Mouse (Mus musculus): ENCODE measurements around the gene Hoxa3. TPM values are rescaled to one million over a fixed set of nuclear protein-coding genes. Genes with fewer than 3 reads are reported as not detected.

Hoxa3 gene
- polyA plus RNA-seq, 1 experiment from 2014 or later, result not detected

DNA sequence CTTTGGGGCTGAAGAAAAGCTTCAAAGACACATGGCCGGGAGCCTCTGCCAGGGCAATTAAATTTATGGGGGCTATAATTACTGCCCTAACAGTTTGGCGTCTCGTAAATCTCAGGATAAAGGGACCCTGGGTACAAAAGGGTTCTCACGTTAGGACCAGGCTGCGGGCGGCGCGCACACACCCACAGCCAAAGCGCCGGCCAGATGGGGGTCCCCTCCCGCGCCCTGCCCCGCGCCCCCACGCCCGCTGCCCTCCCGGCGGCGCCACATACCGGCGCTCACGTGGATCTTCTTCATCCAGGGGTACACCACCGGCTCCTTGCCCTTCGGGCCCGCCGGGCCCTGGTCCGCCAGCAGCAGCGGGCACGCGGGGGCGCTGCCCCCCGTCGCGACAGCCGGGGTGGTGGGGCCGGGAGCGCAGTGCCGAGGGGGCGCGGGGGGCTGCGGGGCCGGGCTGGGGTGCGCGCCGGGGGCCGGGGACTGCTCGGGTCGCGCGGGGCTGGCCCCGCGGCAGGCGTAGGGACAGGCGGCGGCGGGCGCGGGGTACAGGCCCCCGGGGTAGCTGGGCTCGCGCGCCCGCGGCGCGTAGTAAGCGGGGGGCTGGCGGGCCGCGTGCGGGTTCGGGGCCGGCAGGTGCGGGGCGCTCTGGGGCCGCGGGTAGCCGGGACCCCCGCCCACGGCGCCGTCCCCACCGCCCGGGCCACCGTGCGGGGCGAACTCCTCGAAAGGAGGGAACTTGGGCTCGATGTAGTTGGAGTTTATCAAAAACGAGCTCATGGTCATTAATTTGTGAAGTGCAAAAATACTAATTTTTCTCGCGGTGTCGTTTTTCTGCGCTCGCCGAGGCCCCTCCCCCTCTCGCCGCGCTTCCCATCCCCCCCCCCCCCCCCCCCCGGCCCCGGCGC is 22.0 kb downstream of the Hoxa3 start, which contains the start of gene Hoxa4:
TSS of gene Hoxa4 (minus strand) at position 848 of the 905 bp plus-strand sequence.
- Histone ChIP-seq H3K4me2 (ENCODE audit: low read length) (peak within 1 kb of the TSS; percentile 54), H3K36me3 (ENCODE audit: control insufficient read depth, insufficient read depth) (no peaks in the 10 kb centered on the region), H3K4me1 (replicated peaks; ENCODE audit: control insufficient read depth, insufficient read depth, low read length) (peaks cover 5% of the 10 kb centered on the region), H3K27me3 (replicated peaks; ENCODE audit: control insufficient read depth, insufficient read depth, low read length) (peaks cover 94% of the 10 kb centered on the region), H3K4me3 (replicated peaks; ENCODE audit: low read length) (peak within 1 kb of the TSS; percentile 35), H3K9ac (replicated peaks; ENCODE audit: low read depth, low read length) (no peak within 1 kb of the TSS), H3K9me3 (ENCODE audit: control insufficient read depth, low read length) (no peaks in the 10 kb centered on the region; the same call in 1 of the 2 replicates), H3K27ac (ENCODE audit: low read length) (no peak within 1 kb of the TSS)
- WGBS, result under 1% methylated on average over 70 of the region's 102 CpGs
- peak; percentile 12; the same call in 1 of the 2 replicates for ATAC-seq

DNA sequence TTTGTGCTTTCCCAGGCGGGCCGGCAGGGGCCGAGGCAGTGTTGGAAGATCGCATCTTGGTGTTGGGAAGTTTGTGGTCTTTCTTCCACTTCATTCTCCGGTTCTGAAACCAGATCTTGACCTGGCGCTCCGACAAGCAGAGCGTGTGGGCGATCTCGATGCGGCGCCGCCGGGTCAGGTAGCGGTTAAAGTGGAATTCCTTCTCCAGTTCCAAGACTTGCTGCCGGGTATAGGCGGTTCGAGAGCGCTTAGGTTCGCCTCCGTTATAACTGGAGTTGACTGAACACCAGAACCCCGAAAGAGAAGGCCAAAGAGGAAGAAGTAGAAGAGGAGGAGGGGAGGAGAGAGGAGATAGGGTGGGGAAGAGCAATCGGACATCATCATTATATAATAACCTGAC is 22.7 kb downstream of the Hoxa3 start:
- peaks cover 5% of the 10 kb centered on the region for H3K4me1 ChIP-seq (replicated peaks; ENCODE audit: control insufficient read depth, insufficient read depth, low read length)
- no peaks in the 10 kb centered on the region for H3K36me3 ChIP-seq (ENCODE audit: control insufficient read depth, insufficient read depth)
- H3K27me3 ChIP-seq (replicated peaks; ENCODE audit: control insufficient read depth, insufficient read depth, low read length), result peaks cover 95% of the 10 kb centered on the region
- H3K4me3 ChIP-seq (replicated peaks; ENCODE audit: low read length), result no peak overlapping the region
- no peak overlapping the region for H3K27ac ChIP-seq (ENCODE audit: low read length)
- no peaks in the 10 kb centered on the region; the same call in 1 of the 2 replicates for H3K9me3 ChIP-seq (ENCODE audit: control insufficient read depth, low read length)
- no peak overlapping the region for H3K4me2 ChIP-seq (ENCODE audit: low read length)
- H3K9ac ChIP-seq (replicated peaks; ENCODE audit: low read depth, low read length), result no peak overlapping the region
- WGBS, result 2% methylated on average over 23 of the region's 23 CpGs
- ATAC-seq, result no peak

DNA sequence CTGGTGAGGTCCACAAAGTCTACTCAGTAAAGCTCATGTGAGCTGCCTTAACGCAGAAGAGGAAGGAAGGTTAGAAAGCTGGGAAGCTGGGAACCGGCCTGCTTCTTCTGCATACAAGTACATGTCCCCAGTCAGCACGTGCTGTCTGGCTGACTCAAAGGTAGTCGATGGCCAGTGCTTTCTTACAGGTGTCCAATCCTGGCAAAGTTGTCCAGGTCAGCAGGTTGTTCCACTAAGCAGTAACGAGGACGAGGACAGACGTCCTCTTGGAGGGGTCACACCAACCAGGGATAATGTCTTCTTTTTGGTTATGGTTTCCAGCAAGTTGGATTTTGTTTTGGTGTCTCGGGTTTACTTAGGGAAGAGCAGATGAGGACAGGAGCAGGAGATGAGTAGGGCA is 23.2 kb downstream of the Hoxa3 start:
- H3K4me2 ChIP-seq (ENCODE audit: low read length), result no peak overlapping the region
- no peak overlapping the region for H3K9ac ChIP-seq (replicated peaks; ENCODE audit: low read depth, low read length)
- H3K4me3 ChIP-seq (replicated peaks; ENCODE audit: low read length), result no peak overlapping the region
- WGBS, result 4% methylated on average over 8 of the region's 8 CpGs
- no peaks in the 10 kb centered on the region; the same call in 1 of the 2 replicates for H3K9me3 ChIP-seq (ENCODE audit: control insufficient read depth, low read length)
- no peaks in the 10 kb centered on the region for H3K36me3 ChIP-seq (ENCODE audit: control insufficient read depth, insufficient read depth)
- no peak overlapping the region for H3K27ac ChIP-seq (ENCODE audit: low read length)
- H3K27me3 ChIP-seq (replicated peaks; ENCODE audit: control insufficient read depth, insufficient read depth, low read length), result peaks cover 95% of the 10 kb centered on the region
- ATAC-seq, result no peak
- H3K4me1 ChIP-seq (replicated peaks; ENCODE audit: control insufficient read depth, insufficient read depth, low read length), result peaks cover 5% of the 10 kb centered on the region

DNA sequence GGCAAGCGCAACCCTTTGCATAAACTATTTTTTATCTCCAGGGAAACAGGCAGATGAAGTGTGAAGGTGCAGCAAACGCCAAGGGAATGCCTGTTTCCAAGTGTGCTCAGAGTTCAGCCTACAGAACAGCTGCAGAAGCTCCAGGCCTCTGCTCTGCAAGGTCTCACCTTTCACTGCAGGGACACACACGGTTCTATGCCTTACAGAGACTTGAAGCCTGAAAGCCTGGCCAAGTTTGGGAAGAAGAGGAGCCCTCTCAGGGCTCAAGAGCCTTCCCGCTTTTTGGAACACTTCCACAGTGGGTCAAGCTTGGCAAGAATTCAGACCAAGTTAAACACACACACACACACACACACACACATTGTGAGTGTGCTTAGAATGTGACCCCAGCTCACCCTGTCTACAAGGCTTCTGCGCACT is 24.0 kb downstream of the Hoxa3 start:
- Histone ChIP-seq H3K27me3 (replicated peaks; ENCODE audit: control insufficient read depth, insufficient read depth, low read length) (peaks cover 95% of the 10 kb centered on the region), H3K4me2 (ENCODE audit: low read length) (no peak overlapping the region), H3K27ac (ENCODE audit: low read length) (no peak overlapping the region)

DNA sequence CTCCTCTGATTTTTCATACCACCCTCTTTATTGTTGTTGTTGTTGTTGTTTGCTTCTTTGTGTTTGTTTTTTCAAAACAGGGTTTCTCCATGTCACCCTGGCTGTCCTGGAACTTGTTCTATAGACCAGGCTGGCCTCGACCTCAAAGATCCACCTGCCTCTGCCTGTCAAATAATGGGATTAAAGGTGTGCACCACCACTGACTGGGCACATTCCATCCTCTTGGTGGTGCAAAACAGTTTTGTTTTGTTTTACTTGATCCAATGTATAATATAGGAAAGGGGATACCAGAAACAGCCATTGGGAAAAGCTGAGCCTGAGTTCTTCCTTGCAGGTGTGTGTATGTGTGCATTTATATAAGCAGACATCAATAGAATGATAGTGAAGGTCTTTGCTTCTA is 26.6 kb downstream of the Hoxa3 start:
- peaks cover 98% of the 10 kb centered on the region for H3K27me3 ChIP-seq (replicated peaks; ENCODE audit: control insufficient read depth, insufficient read depth, low read length)
- 11% methylated on average over 1 of the region's 1 CpGs for WGBS
- ATAC-seq, result no peak

More for the DNA sequence above, 24.0 kb downstream of the Hoxa3 start:
- H3K4me3 ChIP-seq (replicated peaks; ENCODE audit: low read length), result no peak overlapping the region
- no peak overlapping the region for H3K9ac ChIP-seq (replicated peaks; ENCODE audit: low read depth, low read length)
- H3K36me3 ChIP-seq (ENCODE audit: control insufficient read depth, insufficient read depth), result no peaks in the 10 kb centered on the region
- peaks cover 5% of the 10 kb centered on the region for H3K4me1 ChIP-seq (replicated peaks; ENCODE audit: control insufficient read depth, insufficient read depth, low read length)
- no peak for ATAC-seq
- no peaks in the 10 kb centered on the region; the same call in 1 of the 2 replicates for H3K9me3 ChIP-seq (ENCODE audit: control insufficient read depth, low read length)
- 10% methylated on average over 5 of the region's 5 CpGs for WGBS

DNA sequence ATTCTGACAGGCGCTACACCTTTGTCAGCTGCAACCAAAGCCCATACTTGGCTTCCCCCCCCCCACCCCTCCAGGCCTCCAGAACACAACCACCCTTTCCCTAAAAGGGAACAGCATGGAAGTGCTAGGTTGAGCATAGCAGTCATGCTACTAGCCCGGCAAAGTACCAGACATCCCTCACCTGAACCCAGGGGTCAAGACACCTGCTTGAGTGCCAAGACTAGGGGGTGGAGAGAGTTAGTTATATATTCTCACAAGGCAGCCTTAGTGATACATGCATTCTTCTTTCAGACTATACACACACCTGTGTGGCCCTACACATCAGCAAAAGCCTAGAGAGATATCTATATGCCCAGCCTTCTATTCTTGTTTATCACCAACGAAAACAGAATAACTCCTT is 27.3 kb downstream of the Hoxa3 start:
- H3K4me1 ChIP-seq (replicated peaks; ENCODE audit: control insufficient read depth, insufficient read depth, low read length), result no peaks in the 10 kb centered on the region; the same call in 1 of the 2 replicates
- ATAC-seq, result no peak
- H3K27ac ChIP-seq (ENCODE audit: low read length), result no peak overlapping the region
- no peaks in the 10 kb centered on the region; the same call in 1 of the 2 replicates for H3K9me3 ChIP-seq (ENCODE audit: control insufficient read depth, low read length)
- no peak overlapping the region for H3K9ac ChIP-seq (replicated peaks; ENCODE audit: low read depth, low read length)
- 5% methylated on average over 3 of the region's 3 CpGs for WGBS
- no peak overlapping the region for H3K4me3 ChIP-seq (replicated peaks; ENCODE audit: low read length)
- no peaks in the 10 kb centered on the region for H3K36me3 ChIP-seq (ENCODE audit: control insufficient read depth, insufficient read depth)
- no peak overlapping the region for H3K4me2 ChIP-seq (ENCODE audit: low read length)
- peaks cover 98% of the 10 kb centered on the region for H3K27me3 ChIP-seq (replicated peaks; ENCODE audit: control insufficient read depth, insufficient read depth, low read length)

More for the DNA sequence above, 26.6 kb downstream of the Hoxa3 start:
- Histone ChIP-seq H3K4me3 (replicated peaks; ENCODE audit: low read length) (no peak overlapping the region), H3K9ac (replicated peaks; ENCODE audit: low read depth, low read length) (no peak overlapping the region), H3K4me2 (ENCODE audit: low read length) (no peak overlapping the region), H3K27ac (ENCODE audit: low read length) (no peak overlapping the region), H3K36me3 (ENCODE audit: control insufficient read depth, insufficient read depth) (no peaks in the 10 kb centered on the region), H3K4me1 (replicated peaks; ENCODE audit: control insufficient read depth, insufficient read depth, low read length) (no peaks in the 10 kb centered on the region; the same call in none of the 2 replicates), H3K9me3 (ENCODE audit: control insufficient read depth, low read length) (no peaks in the 10 kb centered on the region; the same call in 1 of the 2 replicates)

DNA sequence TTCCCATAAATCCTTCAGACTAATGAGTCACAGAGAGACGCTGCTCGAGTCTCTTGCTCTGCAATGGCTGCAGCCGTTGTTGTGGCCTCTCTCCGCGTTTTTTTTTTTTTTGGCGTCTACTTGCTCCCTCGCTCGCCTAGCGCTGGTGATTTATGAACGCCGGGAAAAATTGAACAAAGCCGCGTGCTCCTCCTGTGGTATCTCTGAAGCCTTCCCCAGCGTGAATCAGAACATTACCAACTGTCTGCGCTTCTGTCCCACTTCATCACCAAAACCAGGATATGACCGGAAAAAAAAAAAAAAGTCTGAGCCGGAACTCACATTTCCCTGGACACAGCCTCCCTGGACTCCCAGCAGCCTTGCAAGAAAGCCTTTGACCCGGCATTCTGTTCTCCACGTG is 27.9 kb downstream of the Hoxa3 start:
- Histone ChIP-seq H3K4me2 (ENCODE audit: low read length) (no peak overlapping the region), H3K9ac (replicated peaks; ENCODE audit: low read depth, low read length) (no peak overlapping the region)

DNA sequence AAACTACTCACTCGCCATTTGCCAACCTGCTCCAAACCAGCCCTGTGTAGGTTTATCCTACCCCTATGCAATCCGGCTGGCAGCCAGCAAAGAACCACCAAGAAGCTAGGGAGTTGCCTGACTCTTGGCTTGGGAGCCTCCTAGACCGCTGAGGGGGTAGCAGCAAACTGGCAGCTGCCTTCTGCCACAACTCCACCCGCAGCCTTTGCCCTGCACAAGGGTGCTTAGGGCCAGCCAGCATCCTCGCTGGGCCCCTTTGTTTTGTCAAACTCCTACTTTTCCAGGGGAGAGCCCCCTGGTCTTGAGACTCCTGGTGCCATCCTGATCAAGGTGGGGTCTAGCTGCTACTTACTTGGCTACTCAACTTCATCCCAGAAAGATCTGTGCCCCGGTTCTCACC is 28.5 kb downstream of the Hoxa3 start:
- WGBS, result 1% methylated on average over 6 of the region's 6 CpGs
- Histone ChIP-seq H3K9ac (replicated peaks; ENCODE audit: low read depth, low read length) (no peak overlapping the region), H3K4me3 (replicated peaks; ENCODE audit: low read length) (no peak overlapping the region)

More for the DNA sequence above, 27.9 kb downstream of the Hoxa3 start:
- ATAC-seq, result no peak
- WGBS, result under 1% methylated on average over 19 of the region's 19 CpGs
- Histone ChIP-seq H3K4me1 (replicated peaks; ENCODE audit: control insufficient read depth, insufficient read depth, low read length) (no peaks in the 10 kb centered on the region), H3K36me3 (ENCODE audit: control insufficient read depth, insufficient read depth) (no peaks in the 10 kb centered on the region), H3K9me3 (ENCODE audit: control insufficient read depth, low read length) (no peaks in the 10 kb centered on the region; the same call in 1 of the 2 replicates), H3K27ac (ENCODE audit: low read length) (no peak overlapping the region), H3K27me3 (replicated peaks; ENCODE audit: control insufficient read depth, insufficient read depth, low read length) (peaks cover 98% of the 10 kb centered on the region), H3K4me3 (replicated peaks; ENCODE audit: low read length) (no peak overlapping the region)

DNA sequence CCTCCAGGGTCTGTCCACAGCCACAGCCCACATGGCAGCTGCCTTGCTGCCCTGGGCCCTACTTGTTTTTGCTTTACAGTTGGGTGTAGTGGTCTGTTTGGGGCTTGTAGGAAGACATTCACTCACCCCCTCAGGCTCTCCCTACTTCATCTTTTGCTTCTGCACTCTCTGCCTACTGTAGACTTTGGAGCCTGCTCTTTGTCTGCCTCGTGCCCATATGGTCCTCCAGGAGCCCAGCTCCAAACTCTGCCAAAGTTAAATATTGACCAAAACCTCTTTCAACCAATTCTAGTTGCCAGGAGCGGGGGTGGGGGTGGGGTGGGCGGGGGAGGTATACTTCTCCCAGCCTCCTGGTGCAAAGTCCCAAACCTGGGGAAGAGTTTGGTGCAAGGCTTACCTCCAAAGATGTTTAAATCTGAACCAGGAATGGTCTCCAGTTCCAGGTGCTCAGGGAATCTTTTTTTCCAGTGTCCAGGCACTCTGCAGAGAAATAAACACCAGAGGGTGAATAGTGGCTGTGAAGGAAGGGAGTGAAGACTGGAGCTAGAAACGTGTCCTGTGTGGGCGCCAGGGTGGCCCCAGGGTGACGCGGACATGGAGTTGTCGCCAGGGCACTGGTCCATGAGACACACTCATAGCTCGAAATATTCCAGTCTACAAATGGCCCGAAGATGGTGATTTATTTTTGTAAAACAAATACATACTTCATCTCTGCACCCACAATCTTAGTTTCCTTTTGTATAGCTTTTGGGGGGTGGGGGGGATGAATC is 29.6 kb downstream of the Hoxa3 start:
- no peak overlapping the region for H3K4me3 ChIP-seq (replicated peaks; ENCODE audit: low read length)
- H3K4me2 ChIP-seq (ENCODE audit: low read length), result no peak overlapping the region
- no peaks in the 10 kb centered on the region for H3K36me3 ChIP-seq (ENCODE audit: control insufficient read depth, insufficient read depth)
- 9% methylated on average over 10 of the region's 10 CpGs for WGBS
- no peaks in the 10 kb centered on the region for H3K4me1 ChIP-seq (replicated peaks; ENCODE audit: control insufficient read depth, insufficient read depth, low read length)
- H3K27ac ChIP-seq (ENCODE audit: low read length), result no peak overlapping the region
- H3K9me3 ChIP-seq (ENCODE audit: control insufficient read depth, low read length), result no peaks in the 10 kb centered on the region; the same call in 1 of the 2 replicates
- ATAC-seq, result no peak
- peaks cover 98% of the 10 kb centered on the region for H3K27me3 ChIP-seq (replicated peaks; ENCODE audit: control insufficient read depth, insufficient read depth, low read length)
- H3K9ac ChIP-seq (replicated peaks; ENCODE audit: low read depth, low read length), result no peak overlapping the region

More for the DNA sequence above, 28.5 kb downstream of the Hoxa3 start:
- Histone ChIP-seq H3K4me2 (ENCODE audit: low read length) (no peak overlapping the region), H3K36me3 (ENCODE audit: control insufficient read depth, insufficient read depth) (no peaks in the 10 kb centered on the region), H3K27ac (ENCODE audit: low read length) (no peak overlapping the region), H3K4me1 (replicated peaks; ENCODE audit: control insufficient read depth, insufficient read depth, low read length) (no peaks in the 10 kb centered on the region), H3K27me3 (replicated peaks; ENCODE audit: control insufficient read depth, insufficient read depth, low read length) (peaks cover 98% of the 10 kb centered on the region), H3K9me3 (ENCODE audit: control insufficient read depth, low read length) (no peaks in the 10 kb centered on the region; the same call in 1 of the 2 replicates)
- no peak for ATAC-seq
